Mouse (Mus musculus) myocyte (in vitro differentiated cells): ENCODE data around the gene Steap3. TPM values are rescaled to one million over a fixed set of nuclear protein-coding genes. Genes with fewer than 3 reads are reported as not detected.

Experiments used
- H3K27me3 ChIP-seq: one replicate; pipeline ENCODE4 v1.6.1; 2011; ENCODE audit not compliant: control insufficient read depth, insufficient read depth, insufficient read length
- H3K36me3 ChIP-seq: one replicate; pipeline ENCODE4 v1.6.1; 2011; ENCODE audit not compliant: control insufficient read depth, insufficient read depth
- H3K4me2 ChIP-seq: one replicate; pipeline ENCODE4 v1.6.1; 2011; ENCODE audit warnings: low read depth, control low read depth
- H3K4me3 ChIP-seq: one replicate; pipeline ENCODE4 v1.5.1; 2011; ENCODE audit warnings: mild to moderate bottlenecking, control low read depth, moderate library complexity
- H3K79me2 ChIP-seq: one replicate; pipeline ENCODE4 v1.6.1; 2011; ENCODE audit not compliant: control insufficient read depth, insufficient read depth
- H3ac ChIP-seq: one replicate; pipeline ENCODE4 v1.6.1; 2011; ENCODE audit not compliant: control insufficient read depth, insufficient read length
- CEBPB ChIP-seq: IDR thresholded peaks from 2 replicates; pipeline ENCODE4 v1.6.1; 2011; ENCODE audit warnings: mild to moderate bottlenecking, moderate library complexity; ENCODE audit not compliant: poor library complexity, insufficient read depth, severe bottlenecking
- E2F4 ChIP-seq: IDR thresholded peaks from one replicate; pipeline ENCODE4 v1.6.1; 2011; ENCODE audit warnings: mild to moderate bottlenecking, control low read depth, moderate library complexity; ENCODE audit not compliant: insufficient read depth
- MAX ChIP-seq: IDR thresholded peaks from one replicate; pipeline ENCODE4 v1.6.1; 2011; ENCODE audit warnings: low read depth, mild to moderate bottlenecking, control low read depth
- MYOD1 ChIP-seq, 3 experiments: IDR thresholded peaks; one replicate each; pipeline ENCODE4 v1.6.1; 2011; ENCODE audit warnings: control low read depth in 2 of 3, low read depth in 2 of 3, mild to moderate bottlenecking in 2 of 3, moderate library complexity in 1 of 3; ENCODE audit not compliant: insufficient read length in 2 of 3, control insufficient read depth in 1 of 3
- MYOG ChIP-seq, 3 experiments: IDR thresholded peaks; one replicate each; pipeline ENCODE4 v1.6.1; 2011; ENCODE audit warnings: control low read depth in 2 of 3, low read depth in 2 of 3, mild to moderate bottlenecking in 2 of 3; ENCODE audit not compliant: insufficient read length in 2 of 3, control insufficient read depth in 1 of 3, insufficient read depth in 1 of 3
- POLR2A ChIP-seq: IDR thresholded peaks from one replicate; pipeline ENCODE4 v1.6.1; 2011; ENCODE audit warnings: low read depth, mild to moderate bottlenecking, control low read depth, moderate library complexity; ENCODE audit not compliant: insufficient read length
- POLR2AphosphoS2 ChIP-seq: IDR thresholded peaks from one replicate; pipeline ENCODE4 v1.6.1; 2011; ENCODE audit warnings: low read depth, control low read depth; ENCODE audit not compliant: insufficient read length
- REST ChIP-seq: IDR thresholded peaks from one replicate; pipeline ENCODE4 v1.6.1; 2011; ENCODE audit warnings: mild to moderate bottlenecking, control low read depth, moderate library complexity; ENCODE audit not compliant: insufficient read depth, insufficient read length
- SRF ChIP-seq: IDR thresholded peaks from one replicate; pipeline ENCODE4 v1.6.1; 2011; ENCODE audit warnings: low read depth; ENCODE audit not compliant: control insufficient read depth, insufficient read length
- TCF12 ChIP-seq: IDR thresholded peaks from one replicate; pipeline ENCODE4 v1.6.1; 2011; ENCODE audit warnings: mild to moderate bottlenecking, control low read depth; ENCODE audit not compliant: poor library complexity, insufficient read depth, severe bottlenecking
- TCF3 ChIP-seq: IDR thresholded peaks from one replicate; pipeline ENCODE4 v1.6.1; 2011; ENCODE audit warnings: low read depth, control low read depth; ENCODE audit not compliant: insufficient read length
- USF1 ChIP-seq: IDR thresholded peaks from one replicate; pipeline ENCODE4 v1.6.1; 2011; ENCODE audit warnings: low read depth, mild to moderate bottlenecking, control low read depth, moderate library complexity
- polyA plus RNA-seq: library from polyadenylated mRNA; unstranded; fragments of >200 nt; fragmentation: generic; extraction: Trizol; gene quantifications from one replicate; pipeline ENCODE4 v1.2.1, GENCODE M21; 2012; ENCODE audit warnings: missing spikeins

Steap3 gene
- polyA plus RNA-seq, 1 experiment = 33.7 TPM

GRCm38 (mm10) chr1:120253751-120254150 is 18.8 kb downstream of the Steap3 start:
- Histone ChIP-seq H3ac (no peak overlapping the region), H3K4me3 (no peak overlapping the region), H3K36me3 (no peaks in the 10 kb centered on the region), H3K4me2 (no peak overlapping the region), H3K79me2 (peaks cover 6% of the 10 kb centered on the region), H3K27me3 (no peaks in the 10 kb centered on the region)
- TF ChIP-seq POLR2A (no peak), MYOG (IDR thresholded peaks at IDR 0.05; ENCODE audit: control insufficient read depth in 1 of 3, insufficient read depth in 1 of 3, insufficient read length in 2 of 3, low read depth in 2 of 3) (no peak), USF1 (no peak), TCF12 (no peak), POLR2AphosphoS2 (no peak), CEBPB (no peak), E2F4 (no peak)

- no peak overlapping the region for H3K4me3 ChIP-seq
- no peaks in the 10 kb centered on the region for H3K27me3 ChIP-seq
- peaks cover 6% of the 10 kb centered on the region for H3K79me2 ChIP-seq
- no peak overlapping the region for H3ac ChIP-seq
- H3K36me3 ChIP-seq = no peaks in the 10 kb centered on the region
- no peak overlapping the region for H3K4me2 ChIP-seq
- TF ChIP-seq MAX (no peak), TCF12 (no peak), MYOD1 (IDR thresholded peaks at IDR 0.05; ENCODE audit: control insufficient read depth in 1 of 3, insufficient read length in 2 of 3, low read depth in 2 of 3) (no peak)
These were observed 19.9 kb downstream of the Steap3 start for GRCm38 (mm10) chr1:120252519-120253160.

GRCm38 (mm10) chr1:120251193-120251592 is 21.3 kb downstream of the Steap3 start:
- Histone ChIP-seq H3ac (no peak overlapping the region), H3K4me2 (no peak overlapping the region), H3K4me3 (no peak overlapping the region), H3K79me2 (peaks cover 6% of the 10 kb centered on the region), H3K36me3 (no peaks in the 10 kb centered on the region), H3K27me3 (no peaks in the 10 kb centered on the region)
- TF ChIP-seq USF1 = no peak
- no peak for TF ChIP-seq REST
- TF ChIP-seq MAX = no peak
- no peak for TF ChIP-seq MYOD1 (IDR thresholded peaks at IDR 0.05; ENCODE audit: control insufficient read depth in 1 of 3, insufficient read length in 2 of 3, low read depth in 2 of 3)
- TF ChIP-seq POLR2A = no peak
- TF ChIP-seq TCF12 = no peak
- no peak for TF ChIP-seq CEBPB
- no peak for TF ChIP-seq TCF3
- TF ChIP-seq SRF = no peak
- no peak for TF ChIP-seq E2F4
- TF ChIP-seq MYOG (IDR thresholded peaks at IDR 0.05; ENCODE audit: control insufficient read depth in 1 of 3, insufficient read depth in 1 of 3, insufficient read length in 2 of 3, low read depth in 2 of 3) = no peak
- TF ChIP-seq POLR2AphosphoS2 = no peak

- Histone ChIP-seq H3K27me3 (no peaks in the 10 kb centered on the region), H3K79me2 (peaks cover under 1% of the 10 kb centered on the region), H3K4me3 (no peak overlapping the region), H3ac (no peak overlapping the region), H3K4me2 (no peak overlapping the region), H3K36me3 (no peaks in the 10 kb centered on the region)
- no peak for TF ChIP-seq MYOG (IDR thresholded peaks at IDR 0.05; ENCODE audit: control insufficient read depth in 1 of 3, insufficient read depth in 1 of 3, insufficient read length in 2 of 3, low read depth in 2 of 3)
- TF ChIP-seq MAX = no peak
- TF ChIP-seq SRF = no peak
- no peak for TF ChIP-seq TCF12
- no peak for TF ChIP-seq REST
- no peak for TF ChIP-seq USF1
- TF ChIP-seq POLR2AphosphoS2 = no peak
- no peak for TF ChIP-seq E2F4
- TF ChIP-seq CEBPB = no peak
- TF ChIP-seq POLR2A = no peak
- TF ChIP-seq MYOD1 (IDR thresholded peaks at IDR 0.05; ENCODE audit: control insufficient read depth in 1 of 3, insufficient read length in 2 of 3, low read depth in 2 of 3) = no peak
These were observed 21.9 kb downstream of the Steap3 start for GRCm38 (mm10) chr1:120250586-120250985.

- H3K27me3 ChIP-seq = no peaks in the 10 kb centered on the region
- no peak for TF ChIP-seq TCF12
- TF ChIP-seq POLR2A = no peak
- TF ChIP-seq CEBPB = no peak
- no peak for TF ChIP-seq USF1
- no peak for TF ChIP-seq MYOG (IDR thresholded peaks at IDR 0.05; ENCODE audit: control insufficient read depth in 1 of 3, insufficient read depth in 1 of 3, insufficient read length in 2 of 3, low read depth in 2 of 3)
- TF ChIP-seq TCF3 = no peak
- TF ChIP-seq SRF = no peak
- no peak for TF ChIP-seq POLR2AphosphoS2
- TF ChIP-seq MAX = no peak
- TF ChIP-seq REST = no peak
- TF ChIP-seq E2F4 = no peak
- no peak for TF ChIP-seq MYOD1 (IDR thresholded peaks at IDR 0.05; ENCODE audit: control insufficient read depth in 1 of 3, insufficient read length in 2 of 3, low read depth in 2 of 3)
- H3K36me3 ChIP-seq = no peaks in the 10 kb centered on the region
- no peak overlapping the region for H3ac ChIP-seq
- no peak overlapping the region for H3K4me2 ChIP-seq
- H3K4me3 ChIP-seq = no peak overlapping the region
- no peaks in the 10 kb centered on the region for H3K79me2 ChIP-seq
These were observed 22.7 kb downstream of the Steap3 start for GRCm38 (mm10) chr1:120249842-120250241.
